Mouse (Mus musculus) forebrain, embryonic 13.5 days (tissue): Measurements from ENCODE around the gene Wnt7b. TPM values are rescaled to one million over a fixed set of nuclear protein-coding genes. Genes with fewer than 3 reads are reported as not detected.
A peak's percentile ranks its signal among the peaks of the same experiment; 100 is the strongest.

Experiments
- ATAC-seq: fragments of 200-750 bp; cut with Nextera tagmentation; 2 replicates; pipeline ENCODE4 v1.8.0; 2017
- H3K27ac ChIP-seq: fragments of 300-500 bp; sonication (generic); 2 replicates; pipeline ENCODE4 v1.5.1; 2015; ENCODE audit warnings: inconsistent platforms, mild to moderate bottlenecking, moderate library complexity
- H3K27me3 ChIP-seq: fragments of 300-500 bp; sonication (generic); 2 replicates; pipeline ENCODE4 v1.6.1; 2015; ENCODE audit warnings: mild to moderate bottlenecking, inconsistent platforms
- H3K36me3 ChIP-seq: fragments of 300-500 bp; sonication (generic); 2 replicates; pipeline ENCODE4 v1.6.1; 2015; ENCODE audit warnings: mild to moderate bottlenecking, inconsistent platforms; ENCODE audit not compliant: poor library complexity, severe bottlenecking
- H3K4me1 ChIP-seq: fragments of 300-500 bp; sonication (generic); 2 replicates; pipeline ENCODE4 v1.6.1; 2015; ENCODE audit warnings: inconsistent platforms
- H3K4me2 ChIP-seq: fragments of 300-500 bp; sonication (generic); 2 replicates; pipeline ENCODE4 v1.6.1; 2015; ENCODE audit warnings: inconsistent platforms, mild to moderate bottlenecking, moderate library complexity
- H3K4me3 ChIP-seq: fragments of 300-500 bp; sonication (generic); 2 replicates; pipeline ENCODE4 v1.5.1; 2015; ENCODE audit warnings: mild to moderate bottlenecking, inconsistent platforms
- H3K9ac ChIP-seq: fragments of 300-500 bp; sonication (generic); 2 replicates; pipeline ENCODE4 v1.6.1; 2015; ENCODE audit warnings: mild to moderate bottlenecking, inconsistent platforms
- H3K9me3 ChIP-seq: fragments of 300-500 bp; sonication (generic); replicated peaks from 2 replicates; pipeline ENCODE4 v1.6.1; 2016; ENCODE audit warnings: inconsistent platforms
- WGBS: fragments of 180-500 bp; shearing (Covaris S2); methylation state at CpG from one replicate; pipeline ENCODE4 v1.1.7; 2015; 5-methylcytosine and 5-hydroxymethylcytosine counted together
- polyA plus RNA-seq: library from polyadenylated mRNA; unstranded; fragments of >200 nt; fragmentation: Nextera tagmentation; extraction: Ambion mirVana; gene quantifications from 2 replicates; pipeline ENCODE4 v1.2.1, GENCODE M21; 2015

The Wnt7b gene
- polyA plus RNA-seq, 1 experiment from 2014 or later: 84.0 TPM

DNA sequence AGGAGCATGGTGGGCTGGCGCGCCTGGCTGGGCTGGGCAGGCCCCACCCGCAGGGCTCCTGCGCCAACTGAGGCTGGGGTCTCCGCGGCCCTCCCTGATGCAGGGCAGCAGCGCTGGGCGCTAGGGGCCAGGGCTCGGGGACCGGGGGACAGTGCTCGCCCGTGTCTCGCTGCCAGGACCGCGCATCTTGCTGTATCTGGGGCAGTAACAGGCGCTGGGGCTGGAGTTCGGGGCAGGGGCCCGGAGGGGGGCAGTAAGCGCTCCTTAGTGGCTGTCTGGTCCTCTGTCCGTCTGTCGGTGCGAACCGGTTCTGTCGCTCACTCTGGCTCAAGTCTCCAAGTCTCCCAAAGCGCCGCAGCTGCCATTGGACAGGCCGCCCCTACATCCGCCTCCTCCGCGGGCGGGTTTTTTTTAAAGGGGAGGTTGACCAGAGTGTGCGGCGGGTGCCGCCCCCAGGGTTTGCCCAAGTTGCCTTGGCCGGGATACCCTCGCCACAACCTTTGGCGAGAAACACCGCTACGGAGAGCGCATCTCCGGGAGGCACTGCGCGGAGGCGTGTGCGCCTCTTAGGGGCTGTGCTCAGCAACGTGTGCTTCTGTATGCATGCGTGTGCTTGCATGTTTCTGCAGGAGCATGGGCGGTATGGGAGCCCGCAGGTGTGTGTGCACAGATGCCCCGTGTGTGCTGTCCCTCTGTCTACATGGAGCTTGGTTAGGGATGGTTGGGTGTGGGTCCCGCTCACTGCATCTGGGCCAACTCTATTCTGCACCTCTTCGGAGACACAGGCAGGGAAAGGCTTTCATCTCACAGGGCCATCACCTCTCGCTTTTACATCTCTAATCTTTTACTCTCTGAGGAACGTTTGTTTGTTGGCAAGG lies 4.5 kb downstream of the Wnt7b start:
- WGBS: 1% methylated on average over 53 of the region's 54 CpGs
- H3K27me3 ChIP-seq: peaks cover 72% of the 10 kb centered on the region
- peak overlapping the region; percentile 73 for H3K9ac ChIP-seq
- H3K27ac ChIP-seq: peak overlapping the region; percentile 80
- ATAC-seq: peak; percentile 25; the same call in 1 of the 2 replicates
- no peaks in the 10 kb centered on the region for H3K36me3 ChIP-seq
- peak overlapping the region; percentile 74 for H3K4me3 ChIP-seq
- no peaks in the 10 kb centered on the region for H3K9me3 ChIP-seq
- H3K4me2 ChIP-seq: peak overlapping the region; percentile 94
- peaks cover 93% of the 10 kb centered on the region for H3K4me1 ChIP-seq

DNA sequence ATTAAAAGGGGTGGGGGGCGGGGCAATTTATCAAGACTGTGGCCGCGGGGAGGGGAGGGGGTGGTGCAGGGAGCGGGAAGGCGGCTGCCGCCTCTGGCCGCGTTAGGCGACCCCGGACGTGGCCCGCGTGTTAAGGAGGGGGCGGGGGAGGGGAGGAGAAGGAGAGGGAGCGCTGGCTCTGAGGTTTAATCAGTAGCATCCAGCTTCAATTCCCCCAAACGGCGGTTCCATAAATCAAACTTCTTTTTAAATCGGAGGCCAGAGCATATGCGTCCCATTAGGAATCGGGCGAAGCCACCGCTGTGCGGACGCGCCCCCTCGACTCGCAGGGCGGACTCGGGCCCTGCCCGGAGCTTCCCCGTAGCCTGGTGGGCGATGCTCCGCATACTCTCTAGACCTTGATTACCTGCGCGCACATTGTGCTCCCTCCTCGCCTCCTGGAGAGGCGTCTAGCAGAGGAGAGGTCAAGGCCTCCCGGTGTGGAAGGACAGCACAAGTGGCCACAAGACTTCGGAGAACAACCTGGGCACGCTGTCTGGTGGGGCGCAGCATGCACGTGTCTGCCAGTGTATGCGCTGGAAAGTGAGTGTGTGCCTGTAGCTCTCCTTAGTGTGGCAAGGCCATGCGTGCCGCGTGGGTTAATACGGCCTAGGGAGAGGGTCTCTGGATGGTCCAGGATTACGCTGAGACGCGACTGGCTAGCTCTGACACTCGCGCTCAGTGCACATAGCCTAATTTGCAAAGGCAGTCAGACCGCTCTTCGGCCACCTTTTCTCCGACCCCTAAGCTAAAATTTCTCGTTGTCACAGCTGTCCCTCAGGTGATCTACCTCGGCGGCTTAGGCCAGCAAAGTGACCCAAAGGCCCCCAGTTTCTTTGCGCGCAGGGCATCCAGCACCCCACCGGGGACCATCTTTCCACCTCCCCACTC lies 5.5 kb downstream of the Wnt7b start:
- H3K36me3 ChIP-seq: no peaks in the 10 kb centered on the region
- ATAC-seq: no peak
- H3K9ac ChIP-seq: peak overlapping the region; percentile 73
- peak overlapping the region; percentile 74 for H3K4me3 ChIP-seq
- under 1% methylated on average over 58 of the region's 61 CpGs for WGBS
- peak overlapping the region; percentile 80 for H3K27ac ChIP-seq
- H3K27me3 ChIP-seq: peaks cover 61% of the 10 kb centered on the region
- peaks cover 86% of the 10 kb centered on the region for H3K4me1 ChIP-seq
- H3K9me3 ChIP-seq: no peaks in the 10 kb centered on the region
- peak overlapping the region; percentile 94 for H3K4me2 ChIP-seq

- Histone ChIP-seq H3K9ac (peak overlapping the region; percentile 73), H3K27ac (peak overlapping the region; percentile 80), H3K9me3 (no peaks in the 10 kb centered on the region), H3K4me3 (peak overlapping the region; percentile 74), H3K4me2 (peak overlapping the region; percentile 94), H3K4me1 (peaks cover 80% of the 10 kb centered on the region), H3K27me3 (peaks cover 55% of the 10 kb centered on the region), H3K36me3 (no peaks in the 10 kb centered on the region)
- no peak for ATAC-seq
- WGBS: 2% methylated on average over 20 of the region's 20 CpGs
These were observed 6.2 kb downstream of the Wnt7b start for GRCm38 (mm10) chr15:85576110-85576509.

DNA sequence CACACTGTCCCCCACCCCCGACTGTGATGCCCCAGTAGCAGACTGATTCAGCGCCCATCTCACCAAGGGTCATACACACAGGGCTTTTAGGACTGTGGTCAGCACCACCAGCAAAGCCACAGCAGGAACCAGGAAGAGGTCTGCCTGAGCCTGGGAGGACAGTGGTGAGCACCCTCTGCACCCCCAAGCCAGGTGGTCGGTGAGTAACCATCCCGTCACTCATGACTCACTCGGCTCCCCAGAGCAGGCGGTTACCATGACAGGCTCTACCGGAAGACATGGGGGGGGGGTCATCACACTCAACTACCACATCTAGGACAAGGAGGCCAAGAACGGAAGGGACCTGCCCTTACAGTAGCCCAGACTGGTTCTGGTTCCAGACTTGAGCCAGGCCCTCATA lies 7.7 kb downstream of the Wnt7b start:
- 73% methylated on average over 8 of the region's 8 CpGs for WGBS
- Histone ChIP-seq H3K36me3 (no peaks in the 10 kb centered on the region), H3K4me1 (peaks cover 85% of the 10 kb centered on the region), H3K9ac (no peak overlapping the region), H3K27me3 (peaks cover 39% of the 10 kb centered on the region), H3K9me3 (no peaks in the 10 kb centered on the region), H3K27ac (no peak overlapping the region), H3K4me3 (no peak overlapping the region), H3K4me2 (peak overlapping the region; percentile 94)
- ATAC-seq: no peak

DNA sequence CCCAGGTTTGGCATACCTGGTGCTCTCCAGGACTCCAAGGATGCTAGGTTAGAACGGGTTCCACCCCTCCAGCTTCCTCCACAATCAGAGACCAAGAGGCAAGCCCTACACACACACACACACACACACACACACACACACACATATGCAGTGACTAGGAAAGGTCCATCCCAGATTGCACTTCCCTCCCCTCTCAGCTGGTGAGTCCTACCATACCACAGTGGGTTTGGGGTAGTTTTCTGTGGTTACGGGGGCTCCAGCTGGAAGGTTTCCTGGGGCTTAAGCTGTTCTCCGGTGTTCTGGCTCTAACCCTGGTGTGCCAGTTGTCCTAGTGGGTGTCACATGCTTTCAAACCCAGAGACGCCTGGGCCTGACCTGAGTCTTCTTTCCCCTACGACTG lies 8.2 kb downstream of the Wnt7b start:
- Histone ChIP-seq H3K27me3 (peaks cover 34% of the 10 kb centered on the region), H3K4me2 (peak overlapping the region; percentile 94), H3K27ac (no peak overlapping the region), H3K4me1 (peaks cover 86% of the 10 kb centered on the region), H3K36me3 (no peaks in the 10 kb centered on the region), H3K9me3 (no peaks in the 10 kb centered on the region), H3K4me3 (no peak overlapping the region), H3K9ac (no peak overlapping the region)
- WGBS: 57% methylated on average over 5 of the region's 5 CpGs
- no peak for ATAC-seq

- Histone ChIP-seq H3K36me3 (no peaks in the 10 kb centered on the region), H3K4me1 (peaks cover 86% of the 10 kb centered on the region), H3K9me3 (no peaks in the 10 kb centered on the region), H3K27ac (no peak overlapping the region), H3K4me3 (no peak overlapping the region), H3K4me2 (no peak overlapping the region), H3K9ac (no peak overlapping the region), H3K27me3 (peaks cover 21% of the 10 kb centered on the region)
- 11% methylated on average over 8 of the region's 8 CpGs for WGBS
- no peak for ATAC-seq
These were observed 9.5 kb downstream of the Wnt7b start for GRCm38 (mm10) chr15:85572619-85573254.

- 71% methylated on average over 8 of the region's 8 CpGs for WGBS
These were observed 12.1 kb downstream of the Wnt7b start for GRCm38 (mm10) chr15:85569995-85570734.

GRCm38 (mm10) chr15:85569167-85569797 lies 13.0 kb downstream of the Wnt7b start:
- Histone ChIP-seq H3K4me2 (peak overlapping the region; percentile 15; the same call in 1 of the 2 replicates), H3K9ac (no peak overlapping the region), H3K4me1 (peaks cover 83% of the 10 kb centered on the region), H3K4me3 (no peak overlapping the region), H3K36me3 (no peaks in the 10 kb centered on the region), H3K9me3 (no peaks in the 10 kb centered on the region), H3K27ac (peak overlapping the region; percentile 73), H3K27me3 (no peaks in the 10 kb centered on the region)
- peak; percentile 57 for ATAC-seq
- 50% methylated on average over 2 of the region's 2 CpGs for WGBS

More at GRCm38 (mm10) chr15:85569995-85570734, 12.1 kb downstream of the Wnt7b start:
- Histone ChIP-seq H3K4me1 (peaks cover 83% of the 10 kb centered on the region), H3K9me3 (no peaks in the 10 kb centered on the region), H3K27ac (peak overlapping the region; percentile 73), H3K4me3 (no peak overlapping the region), H3K27me3 (0 out of 2 replicates have a peak, but pooled peaks cover 3% of the 10 kb centered on the region), H3K36me3 (no peaks in the 10 kb centered on the region), H3K4me2 (0 out of 2 replicates have a peak overlapping the region, but pooled peaks have one; percentile 15), H3K9ac (no peak overlapping the region)
- ATAC-seq: no peak

- Histone ChIP-seq H3K27ac (peak overlapping the region; percentile 73), H3K27me3 (no peaks in the 10 kb centered on the region), H3K9me3 (no peaks in the 10 kb centered on the region), H3K36me3 (no peaks in the 10 kb centered on the region), H3K4me1 (peaks cover 81% of the 10 kb centered on the region), H3K4me3 (no peak overlapping the region), H3K9ac (no peak overlapping the region), H3K4me2 (no peak overlapping the region)
- WGBS: 67% methylated on average over 3 of the region's 3 CpGs
- no peak for ATAC-seq
These were observed 13.9 kb downstream of the Wnt7b start for GRCm38 (mm10) chr15:85568402-85568801.

DNA sequence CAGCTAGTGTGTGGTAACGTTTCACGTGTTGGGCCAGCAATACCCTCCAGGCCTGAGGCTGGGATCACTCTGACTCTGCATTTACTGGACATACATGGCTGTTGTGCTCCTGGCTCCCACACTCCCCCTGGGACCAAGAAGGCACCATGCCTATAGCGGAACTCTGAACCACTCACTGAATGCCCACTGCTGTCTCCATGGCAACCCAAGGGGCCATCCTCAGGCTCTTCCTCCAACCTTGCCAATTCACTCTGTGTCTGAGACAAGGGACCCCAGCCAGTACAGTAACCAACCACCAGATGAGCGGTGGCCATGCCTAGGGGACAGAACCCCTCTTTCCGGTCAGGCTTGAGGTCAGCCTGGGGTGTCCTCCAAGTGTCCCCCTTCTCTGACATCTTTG lies 17.3 kb downstream of the Wnt7b start:
- no peak overlapping the region for H3K27ac ChIP-seq
- H3K4me1 ChIP-seq: peaks cover 61% of the 10 kb centered on the region
- H3K36me3 ChIP-seq: no peaks in the 10 kb centered on the region
- no peak overlapping the region for H3K4me2 ChIP-seq
- no peaks in the 10 kb centered on the region; the same call in 1 of the 2 replicates for H3K9me3 ChIP-seq
- H3K4me3 ChIP-seq: no peak overlapping the region
- 77% methylated on average over 5 of the region's 5 CpGs for WGBS
- ATAC-seq: no peak
- H3K9ac ChIP-seq: no peak overlapping the region
- no peaks in the 10 kb centered on the region for H3K27me3 ChIP-seq
